Mouse (Mus musculus) spleen, postnatal 10 days (tissue): Measurements from ENCODE around the gene Srsf6.

Experiments
- DNase-seq, 2 experiments: peaks; one replicate each; pipeline ENCODE4 v3.0.0; 2021 to 2022; ENCODE audit warnings: low spot score in 2 of 2

Gene Srsf6

GRCm38 (mm10) chr2:162984381-162984780, 53.1 kb downstream of the Srsf6 start:
- DNase-seq, result no peak

GRCm38 (mm10) chr2:162985923-162986322, 54.6 kb downstream of the Srsf6 start:
- DNase-seq, result no peak
